Mouse (Mus musculus) neural tube, embryonic 11.5 days (tissue): Measurements from ENCODE around the gene Lzic. TPM values are rescaled to one million over a fixed set of nuclear protein-coding genes. Genes with fewer than 3 reads are reported as not detected.
"Not testable (repeated sequence)": the region's sequence is repeated elsewhere in the genome, so short reads cannot be mapped to it uniquely, and the experiment has no call there.

Source experiments
- ATAC-seq: fragments of 200-750 bp; cut with Nextera tagmentation; 2 replicates; pipeline ENCODE4 v1.8.0; 2017; ENCODE audit warnings: moderate number of reproducible peaks, mild to moderate bottlenecking, moderate TSS enrichment, moderate library complexity; ENCODE audit not compliant: insufficient read depth, low FRiP score, low TSS enrichment
- DNase-seq: peaks from one replicate; pipeline ENCODE4 v3.0.0-alpha.2; 2015; ENCODE audit warnings: low spot score
- H3K27ac ChIP-seq: fragments of 300-500 bp; sonication (generic); 2 replicates; pipeline ENCODE4 v1.5.1; 2014; ENCODE audit warnings: low read depth, mild to moderate bottlenecking, low read length
- H3K27me3 ChIP-seq: fragments of 300-500 bp; sonication (generic); 2 replicates; pipeline ENCODE4 v1.6.1; 2014; ENCODE audit warnings: mild to moderate bottlenecking, low read length, mixed read lengths; ENCODE audit not compliant: control insufficient read depth, insufficient read depth
- H3K36me3 ChIP-seq: fragments of 300-500 bp; sonication (generic); 2 replicates; pipeline ENCODE4 v1.6.1; 2014; ENCODE audit warnings: mild to moderate bottlenecking, low read length, moderate library complexity, mixed read lengths; ENCODE audit not compliant: control insufficient read depth, insufficient read depth
- H3K4me1 ChIP-seq: fragments of 300-500 bp; sonication (generic); 2 replicates; pipeline ENCODE4 v1.6.1; 2014; ENCODE audit warnings: low read length, mixed read lengths; ENCODE audit not compliant: control insufficient read depth, insufficient read depth
- H3K4me2 ChIP-seq: fragments of 300-500 bp; sonication (generic); 2 replicates; pipeline ENCODE4 v1.6.1; 2014; ENCODE audit warnings: low read depth, mild to moderate bottlenecking, moderate library complexity
- H3K4me3 ChIP-seq: fragments of 300-500 bp; sonication (generic); 2 replicates; pipeline ENCODE4 v1.5.1; 2014; ENCODE audit warnings: low read depth, low read length
- H3K9ac ChIP-seq: fragments of 300-500 bp; sonication (generic); 2 replicates; pipeline ENCODE4 v1.6.1; 2014; ENCODE audit warnings: mild to moderate bottlenecking, low read length
- H3K9me3 ChIP-seq: fragments of 300-500 bp; sonication (generic); 2 replicates; pipeline ENCODE4 v1.6.1; 2016; ENCODE audit warnings: low read length; ENCODE audit not compliant: control insufficient read depth
- WGBS: fragments of 180-500 bp; shearing (Covaris S2); extraction: QIAGEN DNeasy Blood & Tissue Kit; methylation state at CpG from one replicate; pipeline ENCODE4 v1.1.7; 2014; 5-methylcytosine and 5-hydroxymethylcytosine counted together
- polyA plus RNA-seq: library from polyadenylated mRNA; unstranded; fragments of >200 nt; fragmentation: Nextera tagmentation; extraction: Ambion mirVana; gene quantifications from 2 replicates; pipeline ENCODE4 v1.2.1, GENCODE M21; 2014

Lzic gene
- polyA plus RNA-seq, 1 experiment from 2014 or later = 49.4 TPM

DNA sequence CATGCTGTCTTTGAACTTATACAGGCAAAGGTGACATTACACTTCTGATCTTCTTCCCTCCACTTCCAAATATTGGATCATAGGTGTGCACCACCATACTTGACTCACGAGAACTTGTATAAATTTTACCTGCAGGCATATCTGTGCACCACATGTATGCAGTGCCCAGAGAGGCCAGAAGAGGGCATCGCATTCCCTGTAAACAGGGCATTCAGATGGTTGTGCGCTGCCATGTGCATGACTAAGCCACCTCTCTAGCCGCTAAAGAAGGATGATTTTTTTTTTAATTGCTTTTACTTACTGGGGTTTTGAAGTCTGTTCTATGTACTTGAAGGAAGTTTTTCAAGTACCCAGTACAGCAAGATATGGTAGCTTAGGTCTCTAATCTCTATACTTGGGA is 31.4 kb upstream of the Lzic start:
- WGBS = 84% methylated on average over 4 of the region's 4 CpGs
- H3K4me1 ChIP-seq = no peaks in the 10 kb centered on the region
- H3K4me3 ChIP-seq = no peak overlapping the region
- H3K4me2 ChIP-seq = no peak overlapping the region
- ATAC-seq (no peak), DNase-seq (no peak)
- no peak overlapping the region for H3K9ac ChIP-seq
- H3K27ac ChIP-seq = no peak overlapping the region
- H3K9me3 ChIP-seq = no peaks in the 10 kb centered on the region
- no peaks in the 10 kb centered on the region for H3K36me3 ChIP-seq
- H3K27me3 ChIP-seq = no peaks in the 10 kb centered on the region

DNA sequence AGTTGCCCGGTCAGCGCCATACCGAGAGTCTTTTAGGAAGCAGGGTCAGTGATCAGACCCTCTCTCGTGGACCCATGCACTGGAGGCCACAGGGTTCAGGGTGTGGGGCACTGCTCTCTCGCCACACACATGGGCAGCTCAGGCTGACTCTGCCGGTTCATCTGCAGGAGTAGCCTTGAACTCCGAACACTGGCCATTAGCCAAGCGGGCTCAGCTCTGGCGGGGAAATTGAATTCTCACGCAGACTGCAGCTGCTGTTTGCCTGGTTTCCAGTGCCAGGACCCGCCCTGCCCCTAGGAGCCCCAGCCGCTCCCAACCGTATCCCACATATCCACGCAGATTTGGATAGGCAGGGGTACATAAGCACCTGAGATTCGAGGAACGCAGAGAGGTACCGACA is 30.8 kb upstream of the Lzic start:
- no peaks in the 10 kb centered on the region for H3K36me3 ChIP-seq
- H3K27ac ChIP-seq = no peak overlapping the region
- no peaks in the 10 kb centered on the region for H3K4me1 ChIP-seq
- DNase-seq (no peak), ATAC-seq (no peak)
- H3K9me3 ChIP-seq = no peaks in the 10 kb centered on the region
- no peaks in the 10 kb centered on the region for H3K27me3 ChIP-seq
- no peak overlapping the region for H3K4me3 ChIP-seq
- WGBS = 91% methylated on average over 17 of the region's 17 CpGs
- no peak overlapping the region for H3K4me2 ChIP-seq
- no peak overlapping the region for H3K9ac ChIP-seq

DNA sequence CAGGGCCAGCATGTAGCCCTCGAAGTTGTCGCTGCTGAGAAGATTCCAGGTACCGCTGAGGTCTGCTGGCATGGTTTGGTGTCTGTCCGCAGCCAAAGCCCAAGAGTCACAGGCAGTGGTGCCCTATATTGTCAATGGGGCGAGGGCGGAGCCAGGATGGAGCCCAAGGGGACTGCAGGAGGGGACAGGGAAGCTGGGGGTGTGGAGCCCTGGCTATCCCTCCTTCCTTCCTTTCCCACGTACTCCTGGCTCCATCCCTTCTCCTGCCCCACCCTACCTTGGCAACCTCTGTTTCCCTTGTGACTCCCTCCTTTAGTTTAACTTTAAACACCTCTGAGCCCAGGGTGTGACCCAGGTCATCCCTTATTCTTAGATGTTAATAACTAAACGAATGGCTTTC is 30.1 kb upstream of the Lzic start, which contains the start of gene Rbp7:
Gene Rbp7 (minus strand): TSS at position 100 of the 400 bp plus-strand sequence.
- no peak for ATAC-seq
- no peak within 1 kb of the TSS for H3K9ac ChIP-seq
- WGBS = 54% methylated on average over 8 of the region's 8 CpGs

DNA sequence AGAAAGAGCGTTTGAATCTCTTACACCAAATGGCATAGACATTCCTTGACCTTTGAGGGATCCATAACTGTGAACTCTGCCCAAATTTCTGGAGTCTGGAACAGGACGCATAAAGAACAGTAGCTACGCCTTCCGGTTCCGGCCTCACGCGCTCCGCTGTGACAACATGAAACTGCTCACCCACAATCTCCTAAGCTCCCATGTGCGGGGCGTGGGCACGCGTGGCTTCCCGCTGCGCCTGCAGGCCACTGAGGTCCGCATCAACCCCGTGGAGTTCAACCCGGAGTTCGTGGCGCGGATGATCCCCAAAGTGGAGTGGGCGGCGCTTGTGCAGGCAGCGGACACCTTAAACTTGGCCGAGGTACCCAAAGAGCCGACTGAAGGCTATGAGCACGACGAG is 27.9 kb upstream of the Lzic start:
- H3K36me3 ChIP-seq, H3K4me1 ChIP-seq, H3K9me3 ChIP-seq, ATAC-seq, H3K4me3 ChIP-seq, DNase-seq, H3K9ac ChIP-seq, H3K27ac ChIP-seq, H3K27me3 ChIP-seq, H3K4me2 ChIP-seq: not testable (repeated sequence)
- 85% methylated on average over 27 of the region's 27 CpGs for WGBS

More for the DNA sequence above, 30.1 kb upstream of the Lzic start, which contains the start of gene Rbp7:
- no peak within 1 kb of the TSS for H3K4me3 ChIP-seq
- no peak within 1 kb of the TSS for H3K4me2 ChIP-seq
- no peak within 1 kb of the TSS for H3K27ac ChIP-seq
- no peaks in the 10 kb centered on the region for H3K9me3 ChIP-seq
- H3K36me3 ChIP-seq = no peaks in the 10 kb centered on the region
- no peaks in the 10 kb centered on the region for H3K4me1 ChIP-seq
- no peak for DNase-seq
- H3K27me3 ChIP-seq = no peaks in the 10 kb centered on the region

- no peaks in the 10 kb centered on the region for H3K27me3 ChIP-seq
- 87% methylated on average over 6 of the region's 6 CpGs for WGBS
- H3K27ac ChIP-seq = no peak overlapping the region
- H3K36me3 ChIP-seq = no peaks in the 10 kb centered on the region
- H3K4me2 ChIP-seq = no peak overlapping the region
- H3K4me3 ChIP-seq = no peak overlapping the region
- no peak overlapping the region for H3K9ac ChIP-seq
- H3K9me3 ChIP-seq = no peaks in the 10 kb centered on the region
- no peaks in the 10 kb centered on the region for H3K4me1 ChIP-seq
- DNase-seq = no peak
- ATAC-seq = no peak
Observed at GRCm38 (mm10) chr4:149457831-149458430, 27.1 kb upstream of the Lzic start.

- ATAC-seq = no peak
- no peaks in the 10 kb centered on the region for H3K36me3 ChIP-seq
- H3K27me3 ChIP-seq = no peaks in the 10 kb centered on the region
- no peak overlapping the region for H3K9ac ChIP-seq
- 67% methylated on average over 5 of the region's 5 CpGs for WGBS
- H3K4me3 ChIP-seq = no peak overlapping the region
- no peaks in the 10 kb centered on the region for H3K4me1 ChIP-seq
- H3K27ac ChIP-seq = no peak overlapping the region
- DNase-seq = no peak
- no peak overlapping the region for H3K4me2 ChIP-seq
- no peaks in the 10 kb centered on the region for H3K9me3 ChIP-seq
Observed at GRCm38 (mm10) chr4:149458526-149458925, 26.5 kb upstream of the Lzic start.

DNA sequence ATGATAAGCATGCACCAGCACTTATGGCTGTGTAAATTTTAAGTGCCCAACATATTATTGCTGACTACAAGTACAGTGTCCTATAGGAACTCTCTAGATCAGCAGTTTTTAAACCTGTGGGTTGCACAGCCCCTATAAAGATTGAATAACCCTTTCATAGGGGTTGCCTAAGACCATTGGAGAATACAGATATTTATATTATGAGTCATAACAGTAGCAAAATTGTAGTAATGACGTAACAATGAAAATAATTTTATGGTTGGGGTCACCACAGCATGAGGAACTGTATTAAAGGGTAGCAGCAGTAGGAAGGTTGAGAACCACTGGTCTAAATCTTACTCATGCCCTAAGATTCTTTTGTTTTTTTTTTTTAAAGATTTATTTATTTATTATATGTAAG is 25.6 kb upstream of the Lzic start:
- Histone ChIP-seq H3K4me2 (no peak overlapping the region), H3K4me3 (no peak overlapping the region), H3K9ac (no peak overlapping the region), H3K27ac (no peak overlapping the region), H3K4me1 (no peaks in the 10 kb centered on the region), H3K9me3 (no peaks in the 10 kb centered on the region), H3K27me3 (no peaks in the 10 kb centered on the region), H3K36me3 (no peaks in the 10 kb centered on the region)
- DNase-seq (no peak), ATAC-seq (no peak)
- 76% methylated on average over 1 of the region's 1 CpGs for WGBS

GRCm38 (mm10) chr4:149460475-149460874 is 24.6 kb upstream of the Lzic start:
- not testable (repeated sequence) for H3K4me3 ChIP-seq, H3K36me3 ChIP-seq, H3K9me3 ChIP-seq, H3K4me2 ChIP-seq, H3K27me3 ChIP-seq, H3K9ac ChIP-seq, H3K27ac ChIP-seq, H3K4me1 ChIP-seq, DNase-seq, ATAC-seq
- 91% methylated on average over 2 of the region's 2 CpGs for WGBS

DNA sequence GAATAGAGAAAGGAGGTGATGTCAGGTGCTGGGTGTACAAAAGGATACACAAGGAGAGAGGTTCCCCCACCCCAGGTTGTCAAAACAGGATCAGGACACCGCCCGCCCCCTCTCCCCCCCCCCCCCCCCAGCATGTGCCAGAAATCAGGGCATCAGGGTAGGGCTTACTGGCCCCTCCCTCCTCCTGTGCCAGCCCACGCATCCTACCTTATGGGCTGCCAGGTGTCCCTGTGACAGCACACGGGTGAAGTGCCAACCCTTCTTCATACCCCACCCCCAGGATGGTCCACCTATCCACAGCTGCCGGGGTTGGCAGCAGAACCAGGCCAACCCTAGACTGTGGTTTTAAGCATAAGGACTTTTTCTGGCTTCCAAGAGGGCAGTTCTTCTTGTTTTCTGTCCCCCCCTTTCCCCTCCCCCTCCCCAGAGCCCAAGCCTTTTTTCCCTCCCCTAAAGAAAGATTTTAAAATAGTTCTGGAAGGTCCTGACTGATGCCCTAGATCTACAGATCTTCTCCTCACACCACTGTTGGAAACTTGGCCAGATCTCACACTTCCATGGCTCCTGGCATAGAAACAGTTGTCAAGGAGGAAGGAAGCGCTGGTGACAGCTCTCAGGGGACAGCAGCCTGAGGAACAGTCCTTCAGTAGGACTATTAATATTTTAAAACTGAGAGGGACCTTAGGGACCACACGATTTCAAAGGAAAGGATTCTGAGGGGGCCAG is 23.3 kb upstream of the Lzic start:
- H3K27ac ChIP-seq = no peak overlapping the region
- H3K4me3 ChIP-seq = no peak overlapping the region
- no peak overlapping the region for H3K9ac ChIP-seq
- no peak overlapping the region for H3K4me2 ChIP-seq
- H3K4me1 ChIP-seq = no peaks in the 10 kb centered on the region
- no peak for DNase-seq
- no peaks in the 10 kb centered on the region for H3K9me3 ChIP-seq
- no peaks in the 10 kb centered on the region for H3K27me3 ChIP-seq
- WGBS = 61% methylated on average over 6 of the region's 7 CpGs
- ATAC-seq = no peak
- H3K36me3 ChIP-seq = no peaks in the 10 kb centered on the region
